Mouse (Mus musculus) ZHBTc4 (cell line): ENCODE data around the gene Nmb.
A peak's percentile ranks its signal among the peaks of the same experiment; 100 is the strongest.

Experiments
- DNase-seq: peaks from one replicate; pipeline ENCODE4 v3.0.0-alpha.2; 2011; ENCODE audit warnings: low read depth, low spot score

Gene Nmb

GRCm38 (mm10) chr7:80900944-80901501 is 3.9 kb downstream of the Nmb start, which contains the start of gene Wdr73:
Gene Wdr73, minus strand, starts transcription at chr7:80901269.
- DNase-seq: peak; percentile 96

- DNase-seq: no peak
Measured at GRCm38 (mm10) chr7:80897721-80898120, 7.2 kb downstream of the Nmb start.

GRCm38 (mm10) chr7:80897134-80897533 is 7.7 kb downstream of the Nmb start:
- no peak for DNase-seq

- DNase-seq: no peak
Measured at GRCm38 (mm10) chr7:80894815-80895519, 9.9 kb downstream of the Nmb start.

- no peak for DNase-seq
Measured at GRCm38 (mm10) chr7:80894196-80894595, 10.7 kb downstream of the Nmb start.

GRCm38 (mm10) chr7:80893753-80894129 is 11.1 kb downstream of the Nmb start:
- no peak for DNase-seq

GRCm38 (mm10) chr7:80893086-80893752 is 11.7 kb downstream of the Nmb start:
- DNase-seq: no peak

GRCm38 (mm10) chr7:80889841-80890241 is 15.0 kb downstream of the Nmb start:
- no peak for DNase-seq

- peak; percentile 97 for DNase-seq
Measured at GRCm38 (mm10) chr7:80889021-80889511, 15.8 kb downstream of the Nmb start.

- DNase-seq: peak; percentile 44
Measured at GRCm38 (mm10) chr7:80888595-80888994, 16.3 kb downstream of the Nmb start.

GRCm38 (mm10) chr7:80885666-80886065 is 19.2 kb downstream of the Nmb start:
- peak; percentile 55 for DNase-seq

- DNase-seq: peak; percentile 87
Measured at GRCm38 (mm10) chr7:80882830-80883505, 21.9 kb downstream of the Nmb start.

GRCm38 (mm10) chr7:80875727-80876126 is 29.1 kb downstream of the Nmb start:
- DNase-seq: peak; percentile 82

- DNase-seq: peak; percentile 56
Measured at GRCm38 (mm10) chr7:80873631-80874030, 31.2 kb downstream of the Nmb start.

GRCm38 (mm10) chr7:80873038-80873437 is 31.8 kb downstream of the Nmb start:
- no peak for DNase-seq

GRCm38 (mm10) chr7:80868686-80869085 is 36.2 kb downstream of the Nmb start:
- no peak for DNase-seq

GRCm38 (mm10) chr7:80866514-80867147 is 38.2 kb downstream of the Nmb start:
- no peak for DNase-seq

GRCm38 (mm10) chr7:80865521-80865920 is 39.4 kb downstream of the Nmb start:
- DNase-seq: no peak

- no peak for DNase-seq
Measured at GRCm38 (mm10) chr7:80864831-80865230, 40.0 kb downstream of the Nmb start.

GRCm38 (mm10) chr7:80864151-80864550 is 40.7 kb downstream of the Nmb start:
- no peak for DNase-seq

GRCm38 (mm10) chr7:80863520-80863919 is 41.4 kb downstream of the Nmb start:
- DNase-seq: no peak

GRCm38 (mm10) chr7:80862475-80862874 is 42.4 kb downstream of the Nmb start:
- peak; percentile 63 for DNase-seq
